Mouse (Mus musculus) myocyte (in vitro differentiated cells): ENCODE results near the gene Stat3.

Source experiments
- CEBPB ChIP-seq: IDR thresholded peaks from 2 replicates; pipeline ENCODE4 v1.6.1; 2011; ENCODE audit warnings: mild to moderate bottlenecking, moderate library complexity; ENCODE audit not compliant: poor library complexity, insufficient read depth, severe bottlenecking
- E2F4 ChIP-seq: IDR thresholded peaks from one replicate; pipeline ENCODE4 v1.6.1; 2011; ENCODE audit warnings: mild to moderate bottlenecking, control low read depth, moderate library complexity; ENCODE audit not compliant: insufficient read depth
- MAX ChIP-seq: IDR thresholded peaks from one replicate; pipeline ENCODE4 v1.6.1; 2011; ENCODE audit warnings: low read depth, mild to moderate bottlenecking, control low read depth
- MYOD1 ChIP-seq, 3 experiments: IDR thresholded peaks; one replicate each; pipeline ENCODE4 v1.6.1; 2011; ENCODE audit warnings: control low read depth in 2 of 3, low read depth in 2 of 3, mild to moderate bottlenecking in 2 of 3, moderate library complexity in 1 of 3; ENCODE audit not compliant: insufficient read length in 2 of 3, control insufficient read depth in 1 of 3
- MYOG ChIP-seq, 3 experiments: IDR thresholded peaks; one replicate each; pipeline ENCODE4 v1.6.1; 2011; ENCODE audit warnings: control low read depth in 2 of 3, low read depth in 2 of 3, mild to moderate bottlenecking in 2 of 3; ENCODE audit not compliant: insufficient read length in 2 of 3, control insufficient read depth in 1 of 3, insufficient read depth in 1 of 3
- POLR2A ChIP-seq: IDR thresholded peaks from one replicate; pipeline ENCODE4 v1.6.1; 2011; ENCODE audit warnings: low read depth, mild to moderate bottlenecking, control low read depth, moderate library complexity; ENCODE audit not compliant: insufficient read length
- POLR2AphosphoS2 ChIP-seq: IDR thresholded peaks from one replicate; pipeline ENCODE4 v1.6.1; 2011; ENCODE audit warnings: low read depth, control low read depth; ENCODE audit not compliant: insufficient read length
- REST ChIP-seq: IDR thresholded peaks from one replicate; pipeline ENCODE4 v1.6.1; 2011; ENCODE audit warnings: mild to moderate bottlenecking, control low read depth, moderate library complexity; ENCODE audit not compliant: insufficient read depth, insufficient read length
- SRF ChIP-seq: IDR thresholded peaks from one replicate; pipeline ENCODE4 v1.6.1; 2011; ENCODE audit warnings: low read depth; ENCODE audit not compliant: control insufficient read depth, insufficient read length
- TCF12 ChIP-seq: IDR thresholded peaks from one replicate; pipeline ENCODE4 v1.6.1; 2011; ENCODE audit warnings: mild to moderate bottlenecking, control low read depth; ENCODE audit not compliant: poor library complexity, insufficient read depth, severe bottlenecking
- USF1 ChIP-seq: IDR thresholded peaks from one replicate; pipeline ENCODE4 v1.6.1; 2011; ENCODE audit warnings: low read depth, mild to moderate bottlenecking, control low read depth, moderate library complexity

GRCm38 (mm10) chr11:100897294-100898231, 41.8 kb downstream of the Stat3 start:
- TF ChIP-seq MYOD1 (IDR thresholded peaks at IDR 0.05; ENCODE audit: control insufficient read depth in 1 of 3, insufficient read length in 2 of 3, low read depth in 2 of 3) (no peak), TCF12 (no peak), CEBPB (no peak), POLR2A (no peak), REST (no peak), USF1 (no peak), MYOG (IDR thresholded peaks at IDR 0.05; ENCODE audit: control insufficient read depth in 1 of 3, insufficient read depth in 1 of 3, insufficient read length in 2 of 3, low read depth in 2 of 3) (no peak), E2F4 (no peak), POLR2AphosphoS2 (no peak), MAX (no peak), SRF (no peak)
